Mouse (Mus musculus) CH12.LX (cell line): ENCODE data around the gene Hils1. TPM values are rescaled to one million over a fixed set of nuclear protein-coding genes. Genes with fewer than 3 reads are reported as not detected.

Experiments
- DNase-seq: peaks from one replicate; pipeline ENCODE4 v3.0.0-alpha.2; 2013; ENCODE audit errors: extremely low read depth
- H3K27ac ChIP-seq: 2 replicates; pipeline ENCODE4 v1.5.1; 2012; ENCODE audit warnings: low read depth, mild to moderate bottlenecking, control low read depth, moderate library complexity; ENCODE audit not compliant: insufficient read depth
- H3K27me3 ChIP-seq: replicated peaks from 2 replicates; pipeline ENCODE3; 2012; ENCODE audit warnings: inconsistent platforms
- H3K36me3 ChIP-seq, 2 experiments: replicated peaks in 1 of 2; 2 replicates each; pipeline versions ENCODE3 to v1.6.1; 2012; ENCODE audit warnings: inconsistent platforms in 1 of 2, low read length in 1 of 2, mild to moderate bottlenecking in 1 of 2, mixed read lengths in 1 of 2, moderate library complexity in 1 of 2; ENCODE audit not compliant: control insufficient read depth in 1 of 2, insufficient read depth in 1 of 2
- H3K4me1 ChIP-seq, 2 experiments: 2 replicates each; pipeline ENCODE4 v1.6.1; 2012; ENCODE audit warnings: inconsistent platforms in 1 of 2, moderate library complexity in 1 of 2; ENCODE audit not compliant: insufficient read depth in 2 of 2, control insufficient read depth in 1 of 2
- H3K4me2 ChIP-seq: 2 replicates; pipeline ENCODE4 v1.6.1; 2012; ENCODE audit warnings: low read depth, mild to moderate bottlenecking, control low read depth; ENCODE audit not compliant: poor library complexity, insufficient read depth, severe bottlenecking
- H3K4me3 ChIP-seq, 3 experiments: fragments of 150-350 bp in 1 of 3; sonication (generic) in 1 of 3; replicated peaks in 1 of 3; 2 replicates each; pipeline versions ENCODE3 to v1.5.1; 2011 to 2012; ENCODE audit warnings: low read depth in 2 of 3, low read length in 2 of 3, mild to moderate bottlenecking in 2 of 3, moderate library complexity in 2 of 3, control low read depth in 1 of 3, improper control_type of control experiment in 1 of 3, inconsistent platforms in 1 of 3, mixed read lengths in 1 of 3; ENCODE audit not compliant: poor library complexity in 1 of 3
- H3K79me2 ChIP-seq: replicated peaks from 2 replicates; pipeline ENCODE4 v1.6.1; 2012; ENCODE audit warnings: mild to moderate bottlenecking, moderate library complexity; ENCODE audit not compliant: control insufficient read depth, poor library complexity, insufficient read depth, severe bottlenecking; ENCODE audit errors: extremely low read depth
- H3K9ac ChIP-seq: 2 replicates; pipeline ENCODE4 v1.6.1; 2012; ENCODE audit warnings: low read depth, mild to moderate bottlenecking, control low read depth, moderate library complexity; ENCODE audit not compliant: insufficient read depth
- H3K9me3 ChIP-seq: replicated peaks from 2 replicates; pipeline ENCODE3; 2012; ENCODE audit warnings: low read length, inconsistent platforms, mixed read lengths
- CHD1 ChIP-seq: IDR thresholded peaks from 2 replicates; pipeline ENCODE4 v1.6.1; 2012; ENCODE audit warnings: low read depth, low read length, improper control_type of control experiment, inconsistent platforms
- CTCF ChIP-seq, 2 experiments: IDR thresholded peaks in 1 of 2; conservative IDR thresholded peaks in 1 of 2; 2 replicates each; pipeline ENCODE4 v1.5.1; 2011 to 2012; ENCODE audit warnings: low read depth in 2 of 2, low read length in 2 of 2, improper control_type of control experiment in 1 of 2, inconsistent platforms in 1 of 2, mild to moderate bottlenecking in 1 of 2, moderate library complexity in 1 of 2
- E2F4 ChIP-seq: IDR thresholded peaks from 2 replicates; pipeline ENCODE4 v1.6.1; 2011; ENCODE audit warnings: low read depth, low read length, improper control_type of control experiment; ENCODE audit not compliant: insufficient replicate concordance
- ELF1 ChIP-seq: IDR thresholded peaks from 2 replicates; pipeline ENCODE4 v1.6.1; 2014; ENCODE audit warnings: low read depth, mild to moderate bottlenecking, inconsistent platforms, low read length, improper control_type of control experiment
- GABPA ChIP-seq: IDR thresholded peaks from 2 replicates; pipeline ENCODE4 v1.6.1; 2012; ENCODE audit warnings: low read depth, low read length, improper control_type of control experiment, inconsistent platforms; ENCODE audit not compliant: insufficient replicate concordance
- HCFC1 ChIP-seq: IDR thresholded peaks from 2 replicates; pipeline ENCODE4 v1.6.1; 2012; ENCODE audit warnings: low read depth, mild to moderate bottlenecking, inconsistent platforms, low read length, improper control_type of control experiment
- JUN ChIP-seq: IDR thresholded peaks from 2 replicates; pipeline ENCODE4 v1.6.1; 2011; ENCODE audit warnings: low read depth, mild to moderate bottlenecking, low read length, improper control_type of control experiment, moderate library complexity; ENCODE audit not compliant: insufficient read depth
- KAT2A ChIP-seq: IDR thresholded peaks from 2 replicates; pipeline ENCODE4 v1.6.1; 2012; ENCODE audit warnings: low read length, improper control_type of control experiment, inconsistent platforms; ENCODE audit not compliant: insufficient replicate concordance
- MEF2A ChIP-seq: IDR thresholded peaks from 2 replicates; pipeline ENCODE4 v1.6.1; 2014; ENCODE audit warnings: low read depth, mild to moderate bottlenecking, inconsistent platforms, low read length, improper control_type of control experiment, borderline replicate concordance
- MYC ChIP-seq: IDR thresholded peaks from 2 replicates; pipeline ENCODE4 v1.6.1; 2011; ENCODE audit warnings: low read depth, mild to moderate bottlenecking, improper control_type of control experiment, low read length
- NRF1 ChIP-seq: IDR thresholded peaks from 2 replicates; pipeline ENCODE4 v1.6.1; 2014; ENCODE audit warnings: low read depth, mild to moderate bottlenecking, inconsistent platforms, low read length, improper control_type of control experiment, moderate library complexity
- RAD21 ChIP-seq: IDR thresholded peaks from 2 replicates; pipeline ENCODE4 v1.6.1; 2011; ENCODE audit warnings: low read depth, mild to moderate bottlenecking, low read length, improper control_type of control experiment, moderate library complexity
- TBP ChIP-seq: conservative IDR thresholded peaks from 2 replicates; pipeline ENCODE4 v1.6.1; 2011; ENCODE audit warnings: low read depth, low read length, improper control_type of control experiment
- UBTF ChIP-seq: IDR thresholded peaks from 2 replicates; pipeline ENCODE4 v1.6.1; 2012; ENCODE audit warnings: low read depth, mild to moderate bottlenecking, inconsistent platforms, low read length, improper control_type of control experiment, moderate library complexity
- USF1 ChIP-seq: IDR thresholded peaks from 2 replicates; pipeline ENCODE4 v1.6.1; 2014; ENCODE audit warnings: low read depth, mild to moderate bottlenecking, inconsistent platforms, low read length, improper control_type of control experiment
- ZC3H11A ChIP-seq: IDR thresholded peaks from 2 replicates; pipeline ENCODE4 v1.6.1; 2012; ENCODE audit warnings: low read depth, mild to moderate bottlenecking, inconsistent platforms, low read length, improper control_type of control experiment
- ZNF384 ChIP-seq: IDR thresholded peaks from 2 replicates; pipeline ENCODE4 v1.6.1; 2012; ENCODE audit warnings: low read depth, low read length, improper control_type of control experiment, inconsistent platforms
- dilution Hi-C: fragments of 300-500 bp; cut with MboI; formaldehyde crosslinking; loops from 2 replicates; pipeline ENCODE4 v1.14.3; 2020; ENCODE audit warnings: low sequenced_read_pairs; ENCODE audit not compliant: extremely low pct_unique_long_range_greater_than_20kb, extremely low pct_ligation_motif_present
- in situ Hi-C: fragments of 300-500 bp; cut with MboI; formaldehyde crosslinking; loops from 3 replicates; pipeline ENCODE4 v1.14.3; 2019; ENCODE audit warnings: low sequenced_read_pairs, low pct_ligation_motif_present, low pct_unique_long_range_greater_than_20kb, mixed read lengths
- polyA plus RNA-seq: library from polyadenylated mRNA; unstranded; fragments of >175 nt; gene quantifications from 2 replicates; pipeline ENCODE4 v1.2.1, GENCODE M21; 2012; ENCODE audit warnings: low read depth; ENCODE audit not compliant: insufficient read length
- total RNA-seq, 2 experiments: library from RNA; depleted of rRNA; stranded (reverse); fragments of 300-350 nt in 1 of 2; fragments of >200 nt in 1 of 2; gene quantifications; 2 replicates each; pipeline ENCODE4 v1.2.3; 2012 to 2014

Hils1 gene
- total and polyA plus RNA-seq, 3 experiments, result not detected

GRCm38 (mm10) chr11:94927771-94928291 is 39.6 kb upstream of the Hils1 start:
- no peak for DNase-seq
- Histone ChIP-seq H3K4me2 (no peak overlapping the region), H3K9ac (no peak overlapping the region), H3K4me1 (peaks cover 0 to 6% of the 10 kb centered on the region in 2 experiments; a peak in 2 of 4 replicates), H3K36me3 (no peaks in the 10 kb centered on the region), H3K27ac (no peak overlapping the region)
- dilution Hi-C loops, result no loop called here
- no peak for TF ChIP-seq TBP
- TF ChIP-seq GABPA, result no peak
- no peak for TF ChIP-seq CTCF (conservative IDR thresholded peaks at IDR 0.05 in 1 of 2, IDR thresholded peaks at IDR 0.05 in 1 of 2; ENCODE audit: low read depth in 2 of 2, low read length in 2 of 2)
- TF ChIP-seq JUN, result no peak
- TF ChIP-seq UBTF, result no peak
- TF ChIP-seq ZC3H11A, result no peak
- TF ChIP-seq MYC, result no peak
- TF ChIP-seq ELF1, result no peak
- no peak for TF ChIP-seq E2F4
- TF ChIP-seq KAT2A, result no peak
- TF ChIP-seq RAD21, result no peak
- no peak for TF ChIP-seq MEF2A
- no peak for TF ChIP-seq ZNF384
- no peak for TF ChIP-seq HCFC1
- no peak for TF ChIP-seq NRF1
- TF ChIP-seq CHD1, result no peak
- TF ChIP-seq, all 38 proteins: peak for 0
- Histone ChIP-seq H3K4me3 (no peak overlapping the region), H3K27me3 (peaks cover 85% of the 10 kb centered on the region), H3K79me2 (no peaks in the 10 kb centered on the region), H3K9me3 (peaks cover 6% of the 10 kb centered on the region)
- in situ Hi-C loops, result no loop called here

GRCm38 (mm10) chr11:94928820-94929219 is 38.6 kb upstream of the Hils1 start:
- Histone ChIP-seq H3K36me3 (no peaks in the 10 kb centered on the region), H3K4me2 (no peak overlapping the region), H3K9ac (no peak overlapping the region), H3K4me1 (peaks cover 0 to 6% of the 10 kb centered on the region in 2 experiments; a peak in 2 of 4 replicates), H3K79me2 (no peaks in the 10 kb centered on the region), H3K27me3 (peaks cover 88% of the 10 kb centered on the region), H3K4me3 (no peak overlapping the region), H3K27ac (no peak overlapping the region), H3K9me3 (peaks cover under 1% of the 10 kb centered on the region)
- DNase-seq, result no peak
- TF ChIP-seq USF1 (no peak), MEF2A (no peak), ELF1 (no peak)
- in situ Hi-C loops, result no loop called here
- dilution Hi-C loops, result no loop called here
